Mouse (Mus musculus) urinary bladder, postnatal 25 days (tissue): ENCODE data around the gene Timmdc1.

Experiments
- DNase-seq: peaks from one replicate; pipeline ENCODE4 v3.0.0; 2022; ENCODE audit warnings: low spot score

The Timmdc1 gene

DNA sequence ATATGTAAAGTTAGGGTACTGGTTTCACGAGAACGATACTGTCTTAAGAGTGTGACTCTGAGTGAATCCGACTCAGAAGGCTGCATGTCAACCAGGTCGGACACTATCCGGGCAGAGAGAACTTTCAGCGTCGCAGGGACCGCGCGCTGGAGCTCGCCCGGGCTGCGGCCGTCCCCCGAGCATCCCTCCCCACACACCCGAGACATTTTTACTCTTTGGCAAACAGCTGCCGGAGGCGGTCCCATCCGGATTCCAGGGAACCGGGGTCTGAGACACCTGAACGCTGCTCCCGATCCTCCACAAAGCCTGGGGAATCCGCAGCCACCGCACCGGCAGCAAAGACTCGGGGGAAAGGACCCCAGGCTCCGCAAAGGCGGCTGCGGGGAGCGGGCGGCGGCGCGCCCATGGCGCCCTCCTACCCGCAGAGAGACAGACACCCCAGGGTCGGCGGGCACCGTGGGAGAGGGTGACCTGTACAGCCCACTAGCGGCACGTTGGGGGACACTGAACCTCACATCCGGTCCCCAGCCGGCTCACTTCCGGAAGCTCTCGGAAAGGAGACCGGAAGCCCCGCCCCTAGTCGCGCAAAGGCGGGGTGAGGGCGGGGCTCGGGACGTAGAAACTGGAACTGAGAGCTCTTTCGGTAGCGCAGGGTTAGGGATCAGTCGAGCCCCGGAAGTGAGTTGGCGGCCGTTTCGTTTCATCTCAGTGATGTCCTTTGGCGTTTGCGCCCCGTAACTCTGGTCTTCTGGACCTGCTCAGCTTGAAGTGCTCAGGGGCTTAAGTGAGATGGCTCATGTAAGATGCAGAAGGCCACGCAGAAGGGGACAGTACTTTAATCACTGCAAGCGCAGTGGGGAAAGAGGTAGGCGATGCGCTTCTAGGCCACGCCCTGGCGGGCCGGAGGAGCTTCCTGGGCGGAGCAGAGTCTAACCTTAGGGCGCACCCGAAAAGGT is at the start of gene Timmdc1:
Gene Timmdc1, minus strand, starts transcription at position 535 of the 956 bp plus-strand sequence.
- DNase-seq = peak; percentile 95

DNA sequence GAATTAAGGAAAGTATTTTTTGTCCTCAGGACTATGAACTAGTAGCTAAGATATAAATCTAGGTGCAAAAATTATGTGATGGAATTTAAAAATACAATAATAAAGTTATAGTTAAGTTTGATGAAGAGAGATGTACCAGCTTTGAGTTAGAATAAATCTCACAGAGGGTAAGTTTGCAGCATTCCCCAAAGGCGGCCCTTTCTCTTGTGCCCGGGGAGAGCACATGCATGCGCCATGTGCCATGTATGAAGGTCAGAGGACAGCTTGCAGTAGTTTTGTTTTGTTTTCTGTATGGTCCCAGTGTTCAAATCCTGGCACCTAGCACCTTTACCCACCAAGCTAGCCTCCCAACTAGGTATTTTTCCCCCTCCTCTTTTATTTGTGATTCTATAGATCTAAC is 49.0 kb upstream of the Timmdc1 start:
- DNase-seq = no peak

DNA sequence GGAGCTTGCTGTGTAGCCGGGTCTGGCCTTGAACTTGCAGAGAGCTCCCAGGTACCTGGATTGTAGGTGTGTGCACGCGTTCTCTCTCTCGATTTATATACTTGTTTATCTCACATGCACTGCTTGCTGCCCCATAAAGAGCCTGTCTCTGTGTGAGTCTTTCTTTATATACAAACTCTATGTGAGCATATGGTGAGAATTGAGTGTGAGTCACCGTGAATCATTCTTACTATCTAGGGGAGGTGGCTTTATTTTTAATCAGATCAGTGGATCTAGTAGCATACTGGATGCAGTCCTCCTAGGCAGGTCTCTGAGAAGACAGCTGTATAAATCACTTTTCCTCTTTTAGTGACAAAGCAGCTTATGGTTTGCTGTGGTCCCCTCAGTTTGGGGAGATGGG is 45.7 kb upstream of the Timmdc1 start:
- no peak for DNase-seq

DNA sequence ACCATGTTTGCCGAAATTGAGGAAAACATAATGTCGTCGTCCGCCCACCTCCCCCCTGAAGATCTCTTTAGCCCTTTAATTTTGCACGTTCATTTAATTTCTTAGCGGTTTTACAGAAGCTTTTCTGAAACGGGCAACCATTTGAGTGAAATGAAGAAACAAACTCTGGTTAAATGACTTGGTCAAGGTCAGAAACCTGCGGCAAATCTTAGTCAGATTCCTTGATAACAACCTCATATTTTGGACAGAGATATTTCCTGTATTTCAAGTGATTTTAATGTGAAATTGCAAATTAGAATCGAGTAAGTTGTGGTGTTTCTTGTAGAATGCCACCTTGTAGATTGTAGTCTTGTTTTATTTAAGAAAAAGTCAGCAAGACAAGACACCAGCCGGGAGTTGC is 41.1 kb upstream of the Timmdc1 start:
- no peak for DNase-seq

GRCm38 (mm10) chr16:38562968-38563327 is 40.5 kb upstream of the Timmdc1 start:
- no peak for DNase-seq

DNA sequence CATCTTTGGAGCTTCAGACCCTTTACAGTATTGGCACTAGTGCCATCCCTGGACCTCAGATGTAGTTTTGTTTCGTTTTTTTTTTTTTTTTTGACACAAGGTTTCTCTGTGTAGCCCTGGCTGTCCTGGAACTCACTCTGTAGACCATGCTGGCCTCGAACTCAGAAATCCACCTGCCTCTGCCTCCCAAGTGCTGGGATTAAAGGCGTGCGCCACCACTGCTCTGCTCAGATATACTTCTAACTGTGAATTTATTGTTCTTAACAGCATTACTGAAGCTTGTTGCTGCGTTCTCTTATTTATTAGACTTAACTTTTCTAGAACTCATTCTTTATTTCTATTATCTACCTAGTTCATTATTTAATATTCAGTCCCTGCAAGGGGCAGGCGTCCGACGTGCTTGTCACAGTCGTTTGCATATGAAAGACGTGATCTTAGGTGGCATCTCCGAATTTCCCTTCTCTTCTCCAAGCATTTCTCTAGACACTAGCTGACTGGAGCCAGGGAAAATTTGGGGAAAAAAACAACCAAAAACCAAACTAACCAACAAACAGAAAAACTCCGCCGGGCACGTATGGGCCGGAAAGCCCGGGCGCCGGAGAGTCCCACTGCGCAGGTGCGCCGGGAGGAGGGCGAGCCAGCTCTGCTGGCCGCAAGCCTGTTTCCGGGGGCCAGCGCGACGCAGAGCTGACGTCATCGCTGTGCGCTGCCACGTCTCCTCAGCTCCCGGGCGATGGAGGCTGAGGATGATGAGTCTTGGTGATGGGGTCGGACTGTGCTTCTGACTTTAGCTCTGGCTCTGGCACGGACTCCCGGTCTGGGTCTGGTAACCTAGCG is 39.9 kb upstream of the Timmdc1 start:
- DNase-seq = peak; percentile 96

GRCm38 (mm10) chr16:38558221-38558748 is 35.8 kb upstream of the Timmdc1 start, which contains the start of gene Tmem39a:
Gene Tmem39a (plus strand): TSS chr16:38558698.
- no peak for DNase-seq

DNA sequence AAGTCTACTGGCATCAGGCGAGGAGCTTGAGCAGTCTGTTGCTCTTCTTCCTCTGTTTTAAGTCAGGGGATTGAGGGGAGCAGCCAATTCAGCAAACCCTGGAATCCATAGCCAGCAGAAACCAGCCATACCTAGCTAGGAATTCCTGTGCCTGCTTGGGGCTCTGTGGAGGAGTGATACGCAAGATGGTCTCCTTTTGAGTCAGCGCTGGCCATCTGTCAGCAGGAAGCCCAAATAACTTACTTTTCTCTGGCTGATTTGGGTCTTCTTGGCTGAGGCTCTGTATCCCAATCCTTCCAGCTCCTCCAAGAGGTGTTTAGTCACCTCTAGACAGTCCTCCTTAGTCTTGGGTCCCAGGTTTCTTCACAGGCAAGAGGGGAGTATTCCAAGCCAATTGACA is 33.5 kb upstream of the Timmdc1 start:
- no peak for DNase-seq

DNA sequence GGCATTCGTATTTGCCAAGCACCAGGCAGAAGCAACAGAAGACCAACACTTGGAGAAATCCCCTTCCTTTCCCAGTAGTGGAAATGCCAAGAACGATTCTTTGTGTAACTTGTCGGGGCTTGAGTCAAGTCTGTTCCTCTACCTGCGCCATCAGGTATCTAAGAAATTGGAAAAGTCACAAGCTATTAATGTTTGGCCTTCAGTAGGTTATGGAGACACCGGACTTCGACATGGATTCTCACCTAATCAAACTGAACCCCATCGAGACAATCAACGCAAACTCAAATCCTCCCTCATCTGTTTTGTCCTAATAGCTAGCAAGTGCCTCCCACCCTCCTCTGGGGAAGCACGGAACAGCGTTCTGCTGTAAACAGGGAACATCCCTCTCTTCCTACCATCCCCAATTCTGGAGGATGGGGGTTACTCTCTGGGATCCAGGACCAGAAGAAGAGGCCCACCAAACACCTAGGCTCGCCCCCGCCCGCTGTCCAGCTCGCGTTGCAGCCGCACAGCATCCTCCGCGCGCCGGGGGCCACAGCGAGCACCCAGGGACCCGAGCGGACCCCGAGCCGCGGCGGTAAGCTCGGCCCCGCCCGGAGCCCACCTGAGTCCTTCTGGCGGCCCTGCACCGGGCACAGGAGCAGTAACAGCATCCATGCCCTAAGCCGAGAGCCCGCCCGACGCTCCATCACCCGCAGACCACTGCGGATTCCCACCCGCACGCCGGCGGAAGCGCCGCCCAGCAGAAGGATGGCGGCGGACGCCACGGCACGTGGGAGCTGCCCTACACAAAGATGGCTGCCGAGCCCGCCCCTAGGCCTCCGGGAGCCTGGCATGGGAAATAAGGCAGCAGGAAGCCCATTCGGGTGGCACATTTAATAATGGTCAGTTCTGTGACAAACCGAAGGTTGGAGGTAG is 27.3 kb upstream of the Timmdc1 start, which contains the start of gene Poglut1:
Gene Poglut1, minus strand, starts transcription at position 780 of the 918 bp plus-strand sequence.
- DNase-seq = peak; percentile 72

GRCm38 (mm10) chr16:38548000-38548399 is 25.5 kb upstream of the Timmdc1 start:
- no peak for DNase-seq

DNA sequence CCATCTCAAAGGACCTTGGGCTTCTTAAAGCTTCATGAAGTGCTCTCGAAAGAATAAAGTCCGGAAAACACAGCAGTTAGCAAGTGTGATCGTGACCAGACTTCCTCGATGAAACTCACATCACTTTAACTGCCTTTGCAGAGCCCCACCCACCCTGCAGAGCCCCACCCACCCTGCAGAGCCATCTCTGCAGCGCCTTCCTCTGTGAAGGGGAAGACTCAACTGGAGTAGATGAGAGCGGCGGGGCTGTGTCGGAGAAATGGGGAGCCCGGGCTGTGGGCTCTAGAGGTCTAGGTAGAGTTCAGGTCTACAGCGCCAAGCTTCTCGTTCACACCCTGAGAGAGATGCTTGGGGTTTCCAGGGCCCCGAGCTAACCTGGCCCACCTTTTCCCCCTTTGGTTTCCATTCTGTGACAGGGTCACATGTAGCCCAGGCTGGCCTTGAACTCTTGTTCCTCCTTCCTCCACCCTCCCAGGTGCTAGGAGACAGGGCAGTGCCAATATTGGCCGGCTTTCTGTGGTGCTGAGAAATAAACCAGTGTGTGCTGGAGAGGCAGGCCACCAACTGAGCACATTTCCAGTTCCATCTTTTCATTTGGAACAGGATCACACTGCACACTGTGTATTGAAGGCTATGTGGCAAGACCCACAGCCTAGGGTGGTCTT is 16.4 kb upstream of the Timmdc1 start:
- no peak for DNase-seq

DNA sequence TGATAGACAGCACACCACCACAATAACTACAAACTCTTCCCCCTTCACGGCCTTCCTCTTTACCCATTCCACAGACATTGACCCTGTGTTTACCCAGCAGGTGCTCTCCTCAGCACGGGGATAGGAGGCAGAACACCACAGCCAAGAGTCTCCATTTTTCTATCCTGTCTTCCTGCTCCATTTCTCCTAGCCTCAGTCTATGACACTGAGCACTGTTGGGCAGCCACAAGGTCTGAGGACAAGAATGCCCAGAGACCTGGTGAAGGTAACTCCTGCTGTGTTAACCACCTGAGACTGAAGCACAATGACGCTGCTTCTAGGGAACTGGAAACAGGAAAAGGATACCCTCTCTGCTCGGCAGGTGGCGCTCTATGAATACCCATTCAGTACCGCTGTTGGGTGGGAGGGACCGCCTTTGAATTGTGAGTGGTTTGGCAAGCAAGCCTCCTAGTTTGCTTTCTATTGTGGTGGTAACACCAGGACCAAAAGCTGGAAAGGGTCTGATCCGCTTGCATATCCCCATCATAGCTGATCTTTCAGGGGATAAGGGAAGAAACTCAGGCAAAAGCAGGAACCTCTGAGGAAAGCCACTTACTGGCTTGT is 14.2 kb upstream of the Timmdc1 start:
- DNase-seq = peak; percentile 68

GRCm38 (mm10) chr16:38526264-38526663 is 3.8 kb upstream of the Timmdc1 start:
- no peak for DNase-seq

DNA sequence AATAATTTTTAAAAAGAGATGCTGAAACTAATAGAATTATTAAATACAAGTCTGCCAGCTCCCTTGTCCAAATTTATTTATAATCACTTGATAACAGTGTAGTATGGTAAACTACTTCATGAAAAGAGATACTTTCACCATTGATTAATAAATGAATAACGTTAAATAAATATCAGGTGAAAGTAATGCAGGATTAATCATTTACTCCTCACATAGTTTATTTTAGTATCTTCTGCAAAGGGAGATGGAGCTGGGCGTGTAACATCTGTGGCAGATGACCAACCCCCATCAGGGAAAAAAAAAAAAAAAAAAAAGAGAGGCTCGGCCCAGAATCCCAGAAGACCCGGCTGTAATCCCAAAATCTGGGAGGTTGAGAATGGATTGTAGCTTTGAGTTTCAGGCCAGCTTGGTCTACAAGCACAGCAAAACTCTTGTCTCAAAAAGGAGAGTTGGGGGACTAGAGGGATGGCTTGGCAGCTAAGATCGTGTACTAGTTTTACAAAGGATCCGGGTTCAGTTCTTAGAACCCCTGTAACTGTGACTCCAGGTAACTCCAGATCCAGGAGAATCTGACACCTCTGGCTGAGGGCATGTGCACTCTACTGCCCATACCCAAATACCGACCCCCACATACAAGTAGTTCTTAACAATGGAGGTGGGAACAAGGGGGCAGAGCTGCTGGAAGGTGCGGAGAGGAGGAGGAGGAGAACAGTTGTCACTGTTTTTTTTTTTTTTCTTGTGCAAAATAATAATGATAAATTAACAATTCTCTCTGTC is 1.1 kb downstream of the Timmdc1 start:
- no peak for DNase-seq

GRCm38 (mm10) chr16:38519140-38519539 is 3.3 kb downstream of the Timmdc1 start:
- DNase-seq = no peak

GRCm38 (mm10) chr16:38510846-38511245 is 11.6 kb downstream of the Timmdc1 start:
- no peak for DNase-seq

- peak; percentile 37 for DNase-seq
These were observed 16.3 kb downstream of the Timmdc1 start for GRCm38 (mm10) chr16:38506041-38506634.

DNA sequence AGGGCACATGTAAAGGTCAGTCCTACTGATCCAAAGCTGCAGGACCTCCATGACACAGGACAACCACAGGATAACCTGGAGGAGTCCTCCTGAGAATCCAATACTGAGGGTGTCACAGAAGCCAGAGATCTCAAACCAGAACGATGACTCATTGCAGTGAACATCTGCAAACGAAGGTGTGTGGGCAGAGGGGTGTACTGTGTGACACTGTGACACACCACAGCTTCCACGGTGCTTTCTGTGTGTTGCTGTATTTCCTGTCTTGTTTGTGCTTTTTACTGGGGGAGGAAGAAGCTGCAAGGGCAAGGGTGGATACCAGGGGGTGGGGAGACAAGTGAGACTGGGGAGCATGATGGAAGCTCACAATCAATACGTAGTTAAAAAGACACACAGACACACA is 18.9 kb downstream of the Timmdc1 start:
- no peak for DNase-seq

DNA sequence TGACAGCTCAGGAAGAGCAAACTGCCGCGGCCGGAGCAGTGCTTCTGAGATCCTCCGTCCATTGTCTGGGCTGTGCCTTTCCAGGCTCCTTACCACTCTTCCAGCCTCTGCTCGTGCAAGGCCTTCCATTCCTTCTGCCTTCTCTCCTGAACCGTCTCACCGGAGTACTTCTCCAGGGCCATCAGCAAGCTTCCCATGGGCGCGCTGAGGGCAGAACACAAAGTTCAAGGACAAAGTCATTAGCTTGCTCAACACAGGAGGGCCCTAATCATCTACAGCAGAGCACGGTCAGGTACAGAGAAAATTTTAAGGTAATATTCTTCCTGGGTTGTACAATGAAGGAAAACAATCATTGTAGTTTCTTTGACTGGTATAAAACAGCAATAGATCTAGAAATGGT is 20.0 kb downstream of the Timmdc1 start:
- no peak for DNase-seq
